Mouse (Mus musculus) ES-CJ7 (cell line): ENCODE data around the gene D5Ertd579e.
A peak's percentile ranks its signal among the peaks of the same experiment; 100 is the strongest.

Source experiments
- DNase-seq: peaks from one replicate; pipeline ENCODE4 v3.0.0; 2011; ENCODE audit warnings: low read depth, low spot score

D5Ertd579e gene

GRCm38 (mm10) chr5:36570546-36571245 lies 125.1 kb downstream of the D5Ertd579e start:
- no peak for DNase-seq

DNA sequence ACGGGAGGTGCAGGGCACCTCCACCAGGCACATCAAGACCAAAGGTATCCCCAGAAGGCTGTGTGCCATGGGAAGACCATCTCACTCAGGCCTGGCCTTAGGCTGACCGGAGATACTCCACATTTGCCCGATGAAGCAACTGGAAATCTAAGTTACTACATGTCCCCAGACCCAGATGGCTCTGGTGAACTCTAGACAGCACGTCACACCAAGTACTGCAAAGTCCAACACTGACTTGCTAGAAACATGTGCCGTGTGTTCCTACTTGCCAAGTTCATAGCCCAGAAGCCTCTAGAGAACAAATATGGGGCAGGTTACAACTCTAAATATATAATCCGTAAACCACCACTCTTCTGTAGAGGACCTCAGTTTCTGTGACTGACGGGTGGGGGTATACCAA lies 125.7 kb downstream of the D5Ertd579e start:
- DNase-seq: no peak

GRCm38 (mm10) chr5:36568118-36568517 lies 127.7 kb downstream of the D5Ertd579e start:
- no peak for DNase-seq

DNA sequence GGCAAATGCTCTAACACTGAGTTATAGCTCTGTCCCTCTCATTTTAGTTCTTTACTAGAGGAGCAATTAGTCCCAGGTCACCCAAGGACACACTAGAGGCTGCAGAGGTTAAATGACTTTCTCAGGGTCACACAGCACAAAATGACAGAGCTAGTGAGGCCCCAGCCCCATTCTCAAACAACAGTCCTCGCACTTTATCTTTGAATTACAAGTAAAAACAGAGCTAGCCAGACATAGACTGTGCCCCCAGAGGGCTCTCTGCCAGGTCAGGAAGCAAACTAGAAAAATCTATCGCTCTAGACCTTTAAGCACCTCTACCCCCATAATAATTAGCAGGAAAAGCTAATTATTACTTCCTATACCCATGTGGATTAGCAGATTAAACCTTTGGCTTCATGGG lies 128.2 kb downstream of the D5Ertd579e start:
- no peak for DNase-seq

DNA sequence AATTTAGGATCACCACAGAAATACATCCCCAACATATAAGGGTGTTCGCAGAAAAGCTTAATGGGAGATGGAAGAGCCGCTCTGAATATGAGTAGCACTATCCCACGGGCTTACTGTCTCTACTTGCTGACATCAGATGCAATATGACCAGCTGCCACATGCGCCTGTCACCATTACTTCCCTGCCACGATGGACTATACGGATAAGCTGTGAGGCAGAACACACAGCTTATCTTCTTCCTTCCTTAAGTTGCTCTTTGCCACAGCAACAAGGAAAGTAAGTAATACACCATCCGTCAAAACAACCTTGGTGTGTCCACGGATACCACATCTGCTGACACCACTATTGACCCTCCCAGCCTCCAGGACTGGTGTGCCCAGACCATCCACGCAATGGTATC lies 131.3 kb downstream of the D5Ertd579e start:
- no peak for DNase-seq

- DNase-seq: no peak
Measured at GRCm38 (mm10) chr5:36563741-36564140, 132.1 kb downstream of the D5Ertd579e start.

GRCm38 (mm10) chr5:36562791-36563445 lies 132.9 kb downstream of the D5Ertd579e start:
- DNase-seq: peak; percentile 38

DNA sequence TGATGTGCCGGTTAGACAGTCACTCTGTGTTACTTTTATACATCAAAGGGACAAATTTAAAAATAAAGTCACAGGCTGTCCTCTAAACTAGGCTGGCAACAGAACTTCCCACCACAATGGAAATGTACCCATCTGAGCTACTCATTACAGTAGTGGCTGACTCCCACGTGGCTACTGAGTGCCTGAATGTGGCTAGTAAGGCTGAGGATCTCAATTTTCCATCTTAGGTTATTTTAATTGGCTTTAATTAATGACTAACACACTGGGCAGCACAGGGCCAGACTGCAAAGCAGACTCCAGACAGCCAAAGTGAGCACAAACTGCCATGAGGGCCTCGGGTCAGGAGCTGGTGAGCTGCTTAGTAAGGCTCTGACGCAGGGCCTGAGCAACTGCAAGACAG lies 134.3 kb downstream of the D5Ertd579e start:
- DNase-seq: no peak

DNA sequence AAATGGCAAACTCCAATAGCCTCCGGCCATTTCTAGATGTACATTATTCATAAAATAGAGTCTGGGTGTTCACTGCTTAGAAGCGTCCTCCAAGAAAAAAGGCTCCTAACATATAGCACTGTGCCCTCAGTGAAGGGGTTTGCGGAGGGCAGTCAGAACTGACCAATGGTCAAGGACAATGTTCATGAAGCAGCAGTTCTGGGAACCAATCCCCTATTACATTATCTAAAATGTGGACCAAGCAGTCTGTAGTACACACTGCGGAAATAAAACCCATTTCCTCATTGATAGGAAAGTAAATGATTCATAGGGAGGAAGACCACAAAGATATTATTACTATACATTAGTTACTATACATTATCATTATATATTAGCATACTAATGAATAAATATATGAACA lies 135.3 kb downstream of the D5Ertd579e start:
- DNase-seq: no peak

DNA sequence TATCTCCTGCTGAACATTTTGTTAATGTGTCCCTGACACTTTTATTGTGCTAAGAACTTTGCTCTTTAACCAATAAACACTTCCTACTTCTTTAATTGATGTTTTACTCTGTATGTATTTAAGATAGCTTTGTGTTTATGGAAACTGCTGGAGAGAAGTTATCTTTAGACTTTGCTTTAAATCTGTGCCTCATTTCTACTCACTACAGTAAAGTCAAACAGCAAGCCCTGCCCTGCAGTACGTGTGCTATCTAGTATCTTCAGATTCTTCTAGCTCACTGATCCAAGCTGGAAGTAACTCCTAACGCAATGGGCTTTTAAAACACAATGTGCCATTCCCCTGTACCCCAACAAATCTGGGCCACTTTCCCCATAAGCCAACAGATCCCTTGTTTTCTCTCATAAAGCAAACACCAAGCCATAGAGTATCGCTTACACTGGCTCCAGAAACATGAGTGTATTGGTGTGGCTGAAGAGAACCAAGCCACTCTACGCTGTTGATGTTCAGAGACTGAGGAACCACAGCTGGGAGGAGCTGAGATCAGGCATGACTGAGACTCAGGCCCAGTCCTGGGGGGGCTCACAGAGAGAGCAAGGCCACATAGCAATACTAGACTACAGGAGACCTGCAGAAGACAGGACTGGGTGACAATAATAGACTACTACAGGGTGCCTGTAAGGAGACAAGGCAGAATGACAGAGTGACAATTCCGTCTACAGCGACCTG lies 136.2 kb downstream of the D5Ertd579e start:
- no peak for DNase-seq

- no peak for DNase-seq
Measured at GRCm38 (mm10) chr5:36559106-36559505, 136.7 kb downstream of the D5Ertd579e start.

DNA sequence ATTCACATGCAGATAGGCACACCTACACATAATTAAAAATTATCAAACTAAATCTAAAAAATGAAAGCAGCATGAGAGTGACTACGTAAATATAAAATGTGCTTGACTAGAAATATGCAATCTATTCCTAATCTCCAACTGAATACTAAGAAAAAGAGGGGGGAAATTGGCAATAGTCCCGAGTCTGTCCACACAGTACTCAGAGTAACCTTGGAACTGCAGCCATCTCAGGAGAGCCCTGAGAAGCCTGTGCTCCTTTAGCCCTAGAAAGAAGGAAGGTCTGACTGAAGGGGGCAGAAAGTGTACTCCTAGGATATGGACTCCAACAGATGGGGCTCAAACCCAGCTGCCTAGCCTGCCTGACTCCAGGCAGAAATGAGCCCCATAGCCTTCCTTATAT lies 137.3 kb downstream of the D5Ertd579e start:
- no peak for DNase-seq

GRCm38 (mm10) chr5:36557584-36558308 lies 138.1 kb downstream of the D5Ertd579e start:
- no peak for DNase-seq

DNA sequence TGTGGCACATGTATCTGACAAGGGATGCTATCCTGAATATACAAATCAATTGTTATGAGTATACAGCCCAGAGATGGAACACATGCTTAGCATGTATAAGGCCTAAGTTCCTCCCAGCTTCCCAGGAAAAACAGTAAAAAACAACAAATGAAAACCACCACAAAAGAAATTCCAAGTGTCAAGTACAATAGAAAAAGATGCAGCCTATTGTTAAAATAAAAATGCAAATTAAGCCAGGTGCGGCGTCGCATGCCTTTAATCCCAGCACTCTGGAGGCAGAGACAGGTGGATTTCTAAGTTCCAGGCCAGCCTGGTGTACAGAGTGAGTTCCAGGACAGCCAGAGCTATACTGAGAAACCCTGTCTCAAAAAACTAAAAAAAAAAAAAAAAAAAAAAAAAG lies 138.9 kb downstream of the D5Ertd579e start:
- peak; percentile 35 for DNase-seq

GRCm38 (mm10) chr5:36556289-36556688 lies 139.5 kb downstream of the D5Ertd579e start:
- no peak for DNase-seq

GRCm38 (mm10) chr5:36554496-36554895 lies 141.3 kb downstream of the D5Ertd579e start:
- no peak for DNase-seq

DNA sequence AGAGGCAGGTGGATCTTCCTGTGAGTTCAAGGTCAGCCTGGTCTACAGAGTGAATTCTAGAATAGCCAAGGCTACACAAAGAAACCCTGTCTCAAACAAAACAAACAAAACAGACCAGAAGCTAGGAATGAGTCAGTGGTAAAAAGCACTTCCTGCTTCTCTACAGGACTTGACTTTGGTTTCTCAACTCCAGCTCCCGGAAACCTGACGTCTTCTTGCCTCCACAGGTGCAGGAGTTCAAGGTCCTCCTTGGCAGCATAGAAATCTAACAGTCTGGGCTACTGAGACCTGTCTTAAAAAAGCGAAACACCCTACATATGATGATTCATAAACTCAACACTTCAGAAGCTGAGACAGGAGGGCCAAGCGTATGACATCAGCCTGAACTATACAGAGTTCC lies 141.9 kb downstream of the D5Ertd579e start:
- no peak for DNase-seq

DNA sequence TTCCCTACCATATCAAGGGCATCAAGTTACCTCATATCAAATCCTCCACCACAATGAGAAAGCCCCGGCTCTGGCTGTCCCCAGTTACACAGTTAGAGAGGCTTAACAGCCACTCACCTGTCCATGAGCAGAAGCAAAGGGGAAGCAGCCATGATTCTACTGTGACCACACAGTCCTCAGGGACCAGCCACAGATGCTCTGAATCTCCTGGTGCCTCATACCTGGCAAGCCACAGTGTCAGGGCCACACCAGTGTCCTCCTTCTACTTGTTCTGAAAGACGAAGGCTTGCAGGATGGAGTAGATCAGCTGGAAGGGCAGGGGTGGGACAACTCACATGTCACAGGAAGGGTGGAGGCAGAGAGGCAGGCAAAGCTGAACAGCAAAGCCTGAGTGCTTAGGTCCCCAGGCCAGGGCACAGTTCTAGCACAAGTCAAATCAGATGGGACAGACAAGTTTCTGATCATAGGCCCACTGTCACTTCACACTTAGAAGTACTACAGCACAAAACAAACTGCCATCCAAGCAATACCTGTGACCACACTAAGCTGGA lies 142.7 kb downstream of the D5Ertd579e start:
- no peak for DNase-seq

DNA sequence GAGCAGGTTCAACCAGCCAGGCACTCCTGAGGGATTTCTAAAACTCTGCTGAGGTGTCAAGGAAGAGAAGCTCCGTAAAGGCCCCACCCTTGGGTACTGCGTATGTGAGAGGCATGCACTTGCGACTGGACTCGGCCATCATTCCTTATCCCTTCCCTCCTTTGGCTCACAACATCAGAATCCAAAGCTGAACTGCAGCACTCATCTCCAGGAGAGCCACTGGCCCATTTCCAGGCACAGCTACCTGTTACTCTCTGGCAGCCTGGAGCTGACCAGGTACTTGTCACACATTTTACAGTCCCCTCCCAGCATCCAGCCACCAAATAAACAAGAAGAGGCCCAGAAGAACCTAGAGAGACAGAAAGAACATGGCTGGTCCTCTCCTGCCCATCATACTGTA lies 143.4 kb downstream of the D5Ertd579e start:
- DNase-seq: no peak
